Mouse (Mus musculus): ENCODE measurements around the gene Mtm1. TPM values are rescaled to one million over a fixed set of nuclear protein-coding genes. Genes with fewer than 3 reads are reported as not detected.

Mtm1 gene
- 15.7 and 18.1 TPM in 2 replicates for total RNA-seq (2021)
- long read RNA-seq, experiment 1, transcript Mtm1-203 (15 exons, 3,379 nt), result major isoform, 9 of 16 reads
- long read RNA-seq, experiment 1, partial matches to known transcripts, result 3 of 16 reads
- long read RNA-seq, experiment 1, other reads (novel, unspliced or antisense), result 4 of 16 reads
- long read RNA-seq, experiment 2, transcript Mtm1-203 (15 exons, 3,379 nt), result major isoform, 6 of 12 reads
- long read RNA-seq, experiment 2, partial matches to known transcripts, result 3 of 12 reads
- long read RNA-seq, experiment 2, other reads (novel, unspliced or antisense), result 3 of 12 reads

- DNase-seq, result no peak
These were observed at the start of gene Mtm1 for GRCm38 (mm10) chrX:71210467-71210866. Gene Mtm1, plus strand, starts transcription at chrX:71210767.

DNA sequence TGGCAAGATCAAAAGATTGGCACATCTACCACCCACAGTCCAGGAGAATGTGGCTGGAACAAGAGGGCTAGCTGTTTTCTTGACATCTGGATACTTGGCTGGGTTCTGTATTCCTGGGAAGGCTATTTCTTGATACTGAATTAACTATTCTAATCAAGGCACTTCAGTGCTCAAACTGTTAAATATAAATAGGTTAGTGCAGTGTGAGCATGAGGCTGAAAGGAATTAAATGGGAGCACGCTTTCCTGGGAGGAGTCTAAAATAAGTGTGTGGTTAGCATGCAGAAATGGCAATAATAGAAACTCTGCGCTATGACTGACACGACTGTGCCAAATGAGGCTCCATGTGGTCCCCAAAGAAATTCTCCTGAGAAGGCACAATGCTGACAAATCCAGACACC lies 29.0 kb upstream of the Mtm1 start:
- no peak for DNase-seq

DNA sequence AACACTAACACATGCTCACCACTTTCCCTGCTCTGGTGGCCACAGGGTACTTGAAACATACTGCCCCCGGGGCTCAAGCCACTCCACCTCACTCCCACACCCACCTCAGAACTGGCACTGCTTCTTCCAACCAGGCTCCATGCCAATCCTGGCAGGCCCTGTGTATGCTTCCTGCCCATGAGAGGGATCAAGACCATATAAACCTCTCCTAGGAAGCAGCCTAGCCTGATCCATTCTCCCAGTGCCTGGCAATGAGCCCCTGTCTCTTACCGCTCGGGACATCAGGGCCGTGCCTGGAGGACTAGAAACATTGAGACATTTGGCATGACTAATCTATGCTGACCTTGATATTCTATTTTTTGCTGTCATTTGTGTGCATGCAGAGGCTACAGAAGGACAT lies 26.9 kb upstream of the Mtm1 start:
- peak; percentile 49 for DNase-seq

DNA sequence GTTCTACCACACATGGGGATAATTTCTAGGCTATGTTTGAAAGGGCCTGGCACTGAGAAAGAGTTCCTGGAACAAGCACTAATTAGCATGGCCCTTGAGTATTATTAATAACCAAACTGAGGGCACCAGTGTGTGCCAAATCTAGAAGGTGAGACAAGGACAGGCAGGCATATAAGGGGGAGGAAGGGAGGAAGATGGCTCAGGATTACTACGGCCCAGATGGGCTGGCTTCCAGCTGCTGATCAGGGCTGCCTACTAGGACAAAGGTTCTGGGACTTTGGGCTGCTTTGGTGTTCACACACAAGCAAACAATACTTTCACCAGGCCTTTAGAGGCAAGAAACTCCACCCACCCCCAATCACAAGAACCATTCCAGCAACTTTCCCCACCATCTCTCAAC lies 24.2 kb upstream of the Mtm1 start:
- peak; percentile 26 for DNase-seq

GRCm38 (mm10) chrX:71204776-71205175 lies 5.8 kb upstream of the Mtm1 start:
- no peak for DNase-seq

- no peak for DNase-seq
These were observed 4.6 kb upstream of the Mtm1 start for GRCm38 (mm10) chrX:71205821-71206542.

DNA sequence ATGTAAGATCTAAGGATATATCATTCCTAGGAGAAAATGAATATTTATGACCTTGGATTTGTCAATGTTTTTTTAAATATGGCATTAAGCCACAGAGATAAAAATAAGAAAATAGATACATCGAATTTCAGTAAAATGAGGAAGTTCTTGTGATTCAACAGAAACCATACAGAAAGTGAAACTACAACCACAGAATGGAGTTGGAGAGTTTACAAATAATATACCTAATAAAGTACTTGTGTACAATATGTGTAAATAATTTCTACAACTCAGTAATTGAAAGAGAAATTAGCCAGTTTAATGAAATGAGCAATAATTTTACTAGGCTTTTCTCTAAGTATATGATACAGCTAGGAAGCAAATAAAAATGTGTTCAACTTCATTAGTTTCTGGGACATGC lies 4.0 kb upstream of the Mtm1 start:
- DNase-seq, result no peak

DNA sequence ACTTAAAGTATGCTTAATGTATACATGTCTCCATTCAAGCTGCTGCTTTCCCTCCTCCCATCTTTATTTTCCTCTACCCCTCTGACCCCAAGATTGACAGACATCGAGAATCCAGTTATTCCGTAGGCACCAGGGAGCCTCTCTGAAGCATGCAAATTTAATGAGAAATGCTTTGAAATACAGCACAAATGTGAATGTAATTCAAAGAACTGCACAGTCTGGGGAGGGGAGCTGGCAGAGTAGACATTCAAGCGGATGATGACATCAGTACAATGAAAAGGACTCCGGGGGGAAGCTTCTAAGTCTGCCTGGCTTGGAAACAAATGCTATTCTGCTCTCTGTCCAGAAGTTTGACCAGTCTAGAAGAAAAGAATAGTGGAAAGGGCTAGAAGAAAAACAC lies 2.3 kb downstream of the Mtm1 start:
- no peak for DNase-seq

DNA sequence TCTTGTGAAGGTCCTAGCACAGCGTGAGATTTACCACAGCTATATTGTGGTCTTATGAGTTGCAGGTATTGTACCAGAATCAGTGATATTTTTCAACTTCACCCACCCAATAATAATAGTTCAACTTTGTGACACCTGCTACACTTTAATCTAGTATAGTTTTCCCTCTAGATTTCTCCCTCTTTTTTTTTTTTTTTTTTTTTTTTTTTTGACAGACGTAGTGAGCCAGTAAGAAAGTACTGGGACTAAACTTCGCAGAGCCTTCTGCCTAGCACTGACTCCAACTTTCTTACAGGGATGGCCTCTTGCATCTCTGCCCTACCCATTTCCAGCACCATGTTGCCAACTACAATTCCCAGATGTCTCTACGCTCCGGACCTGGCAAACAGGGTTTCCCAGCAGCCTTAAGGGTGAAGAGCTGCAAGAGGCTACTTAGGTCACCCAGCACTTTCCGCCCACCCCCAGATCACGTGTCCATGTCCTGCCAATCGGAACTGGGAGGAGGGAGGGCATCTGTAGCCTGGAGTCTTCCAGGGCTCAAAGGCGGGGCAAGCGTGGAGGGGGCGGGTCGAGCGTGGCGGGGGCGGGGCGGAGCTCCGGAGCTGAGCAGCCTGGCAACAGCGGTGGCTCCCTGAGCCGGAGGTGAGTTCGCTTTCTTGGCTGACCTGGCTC lies 4.0 kb downstream of the Mtm1 start:
- DNase-seq, result peak; percentile 93

- peak; percentile 42 for DNase-seq
These were observed 4.6 kb downstream of the Mtm1 start for GRCm38 (mm10) chrX:71215113-71215708.

DNA sequence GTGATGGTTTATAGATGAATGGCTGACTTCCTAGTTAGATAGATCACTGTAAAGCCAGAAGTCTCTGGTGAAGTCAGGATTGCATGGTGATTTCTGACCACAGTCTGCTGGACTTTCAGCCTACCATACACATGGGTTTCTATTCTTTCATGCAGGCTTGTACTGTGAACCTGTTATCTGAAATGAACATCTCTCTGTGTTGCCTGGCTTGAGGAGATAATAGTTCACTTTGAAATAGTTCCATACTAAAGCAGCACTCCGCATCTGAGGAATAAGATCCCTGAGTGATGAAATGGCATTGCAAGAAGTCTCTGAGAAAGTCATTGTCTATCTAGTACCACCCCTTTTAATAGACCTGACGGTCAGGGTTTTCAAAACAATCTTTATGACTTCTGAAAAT lies 6.3 kb downstream of the Mtm1 start:
- no peak for DNase-seq

GRCm38 (mm10) chrX:71218853-71219252 lies 8.3 kb downstream of the Mtm1 start:
- DNase-seq, result no peak

DNA sequence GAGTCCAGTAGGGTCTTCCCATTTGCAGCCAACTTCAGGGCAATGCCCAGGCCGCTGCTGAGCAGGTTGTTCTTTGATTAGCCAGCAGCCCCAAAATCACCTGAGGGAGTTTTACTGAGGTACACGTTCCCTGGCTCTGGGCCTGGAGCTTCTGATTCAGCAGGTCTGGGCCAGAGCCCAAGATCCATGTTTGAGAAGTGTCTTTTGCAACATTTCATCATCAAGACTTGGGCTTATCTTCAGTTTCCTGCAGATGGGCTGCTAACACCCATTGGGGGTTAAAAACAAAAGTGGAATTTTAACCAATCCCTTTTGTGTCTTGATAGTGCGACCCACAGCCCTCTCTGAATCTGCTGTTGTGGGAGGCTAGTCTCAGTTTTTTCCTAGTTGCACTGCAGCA lies 10.3 kb downstream of the Mtm1 start:
- peak; percentile 13 for DNase-seq

- peak; percentile 10 for DNase-seq
These were observed 12.3 kb downstream of the Mtm1 start for GRCm38 (mm10) chrX:71222648-71223408.

- no peak for DNase-seq
These were observed 16.3 kb downstream of the Mtm1 start for GRCm38 (mm10) chrX:71226881-71227280.

- no peak for DNase-seq
These were observed 17.6 kb downstream of the Mtm1 start for GRCm38 (mm10) chrX:71228200-71228599.

DNA sequence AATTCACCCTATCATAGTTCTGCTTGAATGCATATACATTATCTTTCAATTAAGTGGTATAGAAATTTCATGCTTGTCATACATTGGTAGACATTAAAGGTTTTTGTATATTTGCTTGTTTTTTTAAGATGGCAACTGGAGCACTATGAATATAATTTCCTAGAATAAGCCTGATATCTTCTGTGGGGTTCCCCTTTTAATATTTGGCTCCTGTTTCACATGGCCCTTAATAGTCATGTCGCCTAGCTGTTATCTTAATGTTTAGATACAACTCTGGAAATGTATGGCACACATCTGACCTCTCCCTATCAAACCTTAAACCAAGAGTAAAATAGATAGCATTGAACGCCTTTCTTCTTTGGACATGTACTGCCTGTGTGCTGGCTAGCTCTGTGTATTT lies 20.3 kb downstream of the Mtm1 start:
- DNase-seq, result no peak

GRCm38 (mm10) chrX:71256422-71256821 lies 45.9 kb downstream of the Mtm1 start:
- no peak for DNase-seq

- no peak for DNase-seq
These were observed 50.3 kb downstream of the Mtm1 start for GRCm38 (mm10) chrX:71260857-71261256.

GRCm38 (mm10) chrX:71264316-71264715 lies 53.7 kb downstream of the Mtm1 start:
- DNase-seq, result no peak

DNA sequence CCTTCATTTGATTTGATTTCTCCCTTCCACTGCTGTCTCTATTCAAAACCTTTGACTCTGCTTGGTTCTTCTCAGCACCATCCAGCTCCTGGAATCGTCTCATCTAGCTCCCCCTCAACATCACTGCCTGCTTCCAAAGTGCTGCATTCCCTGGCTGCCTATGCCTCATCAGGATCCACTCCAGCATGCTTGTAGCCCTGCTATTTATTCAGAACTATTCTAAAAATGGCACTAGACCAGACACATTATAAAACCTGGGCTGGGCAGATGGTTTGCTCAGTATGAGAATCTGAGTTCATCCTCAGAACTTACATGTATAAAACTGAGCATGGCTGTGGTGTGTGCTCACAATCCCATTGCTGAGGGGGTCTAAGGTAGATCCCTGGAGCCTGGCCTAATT lies 58.4 kb downstream of the Mtm1 start:
- no peak for DNase-seq

DNA sequence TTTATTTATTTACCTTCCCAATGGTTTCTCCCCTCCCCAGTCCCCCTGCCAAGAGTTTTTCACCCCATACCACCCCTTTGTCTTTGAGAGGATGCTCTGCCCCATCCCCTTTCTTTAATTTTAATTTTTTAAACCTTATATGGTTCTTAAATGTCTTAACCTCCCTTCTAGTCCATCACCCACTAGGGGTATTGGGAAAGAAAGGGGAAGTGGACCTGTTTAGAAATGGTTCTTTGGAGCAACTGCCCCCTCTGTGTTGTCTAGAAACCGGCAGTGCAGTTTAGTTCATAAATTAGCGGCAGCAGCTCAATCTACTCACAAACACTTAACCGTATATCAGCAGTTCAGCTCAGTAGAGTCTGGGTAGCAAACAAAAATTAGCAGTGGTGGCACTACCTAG lies 63.6 kb downstream of the Mtm1 start:
- DNase-seq, result no peak

Data from adrenal gland, postnatal 14 days (tissue).